Mouse (Mus musculus) regulatory T cell (primary cell): ENCODE measurements around the gene Rtl10.

Experiments
- in situ Hi-C: fragments of 300-600 bp; cut with MboI, MseI; formaldehyde crosslinking; loops from one replicate; pipeline ENCODE4 v1.15.1; 2025; ENCODE audit warnings: high pct_unique_total_duplicates

Gene Rtl10

GRCm38 (mm10) chr16:18498558-18498990, at the start of gene Rtl10, which contains the start of gene Gnb1l:
Gene Rtl10 (plus strand): TSS chr16:18498901.
Gene Gnb1l (plus strand): TSS chr16:18498713.
- in situ Hi-C loops: no loop called here

DNA sequence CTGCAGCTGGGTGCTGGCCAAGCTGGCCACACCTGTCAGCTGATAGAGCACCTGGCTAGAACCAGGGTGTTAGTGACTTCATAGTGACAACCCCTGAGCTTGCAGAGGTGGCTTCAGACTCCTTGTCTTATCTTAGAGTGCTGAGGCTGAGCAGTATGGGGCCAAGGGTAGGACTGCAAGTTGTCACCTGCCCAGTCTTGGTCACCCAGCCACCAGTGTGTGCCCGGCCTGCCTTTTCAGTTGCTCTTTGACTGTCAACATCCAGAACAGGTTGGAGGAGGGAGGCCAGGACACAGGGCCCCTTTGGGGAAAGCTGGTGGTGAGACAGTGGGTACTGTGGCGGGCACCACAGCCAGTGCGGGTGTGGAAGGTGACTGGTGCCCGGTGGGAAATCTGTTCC, 49.7 kb upstream of the Rtl10 start:
- in situ Hi-C loops: loop anchor here (5.0 kb wide), 1 partner anchor 173 kb away; the partner anchor contains the start of gene Gp1bb

GRCm38 (mm10) chr16:18451486-18452181, 47.1 kb upstream of the Rtl10 start:
- in situ Hi-C loops: no loop called here

DNA sequence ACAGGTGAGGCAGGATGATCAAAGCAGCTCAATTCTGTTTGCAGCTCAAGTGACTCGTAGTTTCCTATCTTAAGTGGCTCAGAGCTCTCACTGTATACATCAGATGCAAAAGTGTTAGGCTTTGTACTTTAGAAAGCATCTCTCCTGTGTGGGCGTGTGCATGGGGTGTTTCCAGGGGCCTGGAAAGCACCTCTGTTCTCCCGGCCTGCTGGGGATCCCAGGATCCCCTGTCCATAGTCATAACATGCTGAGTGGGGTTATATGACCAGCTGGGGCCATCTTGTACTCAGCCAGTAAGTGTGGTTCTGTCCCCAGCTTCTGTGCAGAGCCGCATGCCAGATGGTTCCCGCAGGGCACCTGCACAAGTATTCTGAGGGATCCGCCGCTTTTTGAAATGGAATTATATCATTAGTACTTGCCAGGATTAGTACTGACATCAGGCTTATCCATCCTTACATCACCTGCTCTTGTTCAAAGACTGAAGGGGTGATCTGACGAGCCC, 46.3 kb upstream of the Rtl10 start:
- in situ Hi-C loops: no loop called here

DNA sequence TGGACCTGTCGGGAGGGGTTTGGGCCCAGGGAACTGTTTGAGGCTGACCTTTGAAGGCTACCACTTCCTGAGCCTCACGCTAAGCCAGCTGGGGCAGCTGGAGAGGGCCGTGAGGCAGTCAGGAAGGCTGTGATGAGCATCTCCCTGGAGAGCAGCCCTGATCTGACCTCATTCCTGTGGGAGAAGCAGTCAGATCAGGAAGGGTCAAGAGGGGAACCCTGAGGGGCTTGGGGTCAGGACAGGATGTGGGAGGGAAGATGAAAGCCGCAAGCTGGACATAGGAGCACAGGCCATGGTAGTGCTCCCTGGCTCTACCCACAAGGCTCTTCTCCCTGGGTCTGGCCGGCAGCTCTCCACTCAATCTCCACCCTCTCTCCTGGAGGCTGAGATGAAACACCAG, 44.9 kb upstream of the Rtl10 start:
- in situ Hi-C loops: no loop called here

DNA sequence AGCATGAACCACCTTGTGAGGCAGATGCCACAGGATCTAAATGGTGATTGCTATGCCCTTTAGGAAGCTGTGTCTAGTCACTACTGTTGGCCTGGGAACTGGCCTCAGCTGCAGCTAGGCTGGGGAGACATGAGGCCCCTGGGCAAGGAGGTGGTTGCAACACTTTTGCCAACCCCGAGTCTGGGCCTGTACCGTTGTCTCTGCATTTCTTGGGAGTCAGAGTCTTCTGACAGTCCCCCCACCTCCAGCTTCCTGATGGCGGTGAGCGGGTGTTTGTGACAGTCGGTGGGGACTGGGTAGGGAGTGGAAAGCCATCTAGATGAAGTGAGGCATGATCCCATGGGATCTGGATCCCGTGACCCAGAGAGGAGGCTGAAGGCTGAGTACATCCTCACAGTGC, 43.3 kb upstream of the Rtl10 start:
- in situ Hi-C loops: no loop called here

DNA sequence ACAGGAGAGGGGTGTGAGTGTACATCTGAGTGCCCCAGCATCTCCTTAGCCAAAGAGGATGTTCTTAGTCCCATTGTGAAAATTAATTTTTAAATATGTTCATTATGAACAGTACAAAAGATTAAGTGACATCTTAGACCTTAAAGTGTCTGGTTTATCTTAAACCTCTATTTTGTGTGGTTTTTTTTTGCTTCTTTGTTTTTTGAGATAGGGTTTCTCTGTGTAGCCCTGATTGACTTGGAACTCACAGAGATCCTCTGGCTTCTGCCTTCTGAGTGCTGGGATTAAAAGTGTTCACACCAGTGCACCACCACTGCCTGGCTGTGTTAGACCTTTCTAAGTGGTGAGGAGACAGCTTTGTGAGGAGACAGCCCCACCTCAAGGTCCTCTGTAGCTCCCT, 40.0 kb upstream of the Rtl10 start:
- in situ Hi-C loops: no loop called here

DNA sequence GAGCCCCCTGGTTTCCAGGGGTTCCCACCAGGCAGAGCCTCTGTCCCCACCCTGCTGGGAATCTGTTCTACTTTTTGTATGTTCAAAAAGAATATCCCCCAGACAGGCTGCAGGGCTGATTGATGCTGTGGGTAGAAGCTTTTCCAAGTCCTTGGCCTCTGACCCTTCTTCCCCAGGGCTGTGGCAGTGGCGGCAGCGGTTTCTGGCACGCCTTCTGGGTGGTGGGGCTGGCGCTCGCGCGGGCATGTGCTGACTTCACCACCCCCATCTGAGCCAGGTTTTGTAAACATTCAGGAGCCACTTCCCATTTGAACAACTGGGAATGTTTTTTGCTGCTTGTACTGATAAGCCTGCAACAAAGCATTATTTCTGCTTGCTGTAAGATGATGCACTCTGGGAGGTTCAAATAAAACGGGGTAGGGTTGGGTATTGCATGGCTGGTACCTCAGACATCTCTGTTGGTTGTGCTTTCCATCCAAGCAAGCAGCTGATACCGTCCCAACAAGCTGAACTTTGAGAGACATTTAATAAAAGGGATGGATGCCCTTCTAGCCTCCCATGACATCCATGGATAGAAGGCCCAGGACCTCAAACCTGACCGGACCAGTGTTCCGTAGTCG, 39.3 kb upstream of the Rtl10 start:
- in situ Hi-C loops: no loop called here

GRCm38 (mm10) chr16:18459955-18460370, 38.7 kb upstream of the Rtl10 start:
- in situ Hi-C loops: no loop called here

GRCm38 (mm10) chr16:18460826-18461225, 37.9 kb upstream of the Rtl10 start:
- in situ Hi-C loops: no loop called here

GRCm38 (mm10) chr16:18462031-18462430, 36.7 kb upstream of the Rtl10 start:
- in situ Hi-C loops: no loop called here

DNA sequence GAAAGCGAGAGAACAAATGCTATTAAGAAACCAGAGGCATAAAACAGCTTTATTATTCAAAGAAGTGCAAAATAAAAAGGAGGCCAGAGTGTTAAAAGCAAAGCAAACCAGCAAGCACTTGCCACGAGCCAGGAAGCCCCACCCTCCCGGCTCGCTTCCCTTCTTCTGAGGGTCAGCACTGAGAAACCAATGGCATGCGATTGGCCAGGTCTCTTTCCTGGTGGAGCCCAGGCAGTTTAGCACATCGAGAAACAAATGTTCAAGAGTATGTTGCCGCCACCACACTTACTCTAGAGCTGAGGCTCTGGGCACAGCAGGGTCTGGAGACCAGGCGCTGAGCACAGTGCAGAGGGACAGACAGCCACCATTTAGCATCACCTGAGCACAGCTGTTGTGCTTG, 36.1 kb upstream of the Rtl10 start:
- in situ Hi-C loops: no loop called here

DNA sequence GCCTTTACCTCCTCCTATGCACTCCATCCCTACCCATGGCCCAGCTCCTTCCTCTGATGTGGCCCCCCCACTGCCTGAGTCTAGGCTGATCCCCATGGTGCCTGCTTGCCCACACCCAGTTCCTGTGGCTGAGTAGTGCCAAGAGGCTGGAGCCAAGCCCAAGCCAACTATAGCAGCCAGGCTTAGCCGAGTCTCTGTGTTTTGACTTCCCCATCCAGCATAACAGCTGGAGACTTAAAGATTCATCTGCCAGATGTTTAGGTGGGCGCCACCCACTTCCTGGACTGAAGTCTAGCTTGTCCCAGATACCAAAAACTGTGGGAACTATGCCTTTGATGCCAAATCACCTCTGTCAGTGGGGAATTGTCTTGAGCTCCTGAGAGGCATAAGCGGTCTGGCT, 34.4 kb upstream of the Rtl10 start:
- in situ Hi-C loops: no loop called here

DNA sequence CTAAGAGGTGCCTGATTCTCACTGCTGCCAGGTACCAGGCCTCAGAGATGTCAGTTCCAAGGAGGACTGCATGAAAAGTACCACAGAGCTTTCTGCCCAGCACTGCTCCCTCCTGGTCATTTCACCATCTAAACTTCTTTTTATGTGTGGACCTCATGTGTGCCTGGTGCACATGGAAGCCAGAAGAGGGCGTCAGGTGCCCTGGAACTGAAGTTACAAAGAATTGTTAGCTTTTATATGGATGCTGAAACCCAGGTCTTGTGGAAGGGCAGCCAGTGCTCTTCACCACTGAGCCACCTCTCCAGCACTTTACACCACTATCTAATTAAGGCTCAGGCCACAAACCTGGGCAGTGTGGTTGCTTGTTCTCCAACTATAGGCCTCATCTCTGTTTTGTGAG, 27.9 kb upstream of the Rtl10 start:
- in situ Hi-C loops: no loop called here

GRCm38 (mm10) chr16:18471381-18471955, 27.2 kb upstream of the Rtl10 start:
- in situ Hi-C loops: no loop called here

DNA sequence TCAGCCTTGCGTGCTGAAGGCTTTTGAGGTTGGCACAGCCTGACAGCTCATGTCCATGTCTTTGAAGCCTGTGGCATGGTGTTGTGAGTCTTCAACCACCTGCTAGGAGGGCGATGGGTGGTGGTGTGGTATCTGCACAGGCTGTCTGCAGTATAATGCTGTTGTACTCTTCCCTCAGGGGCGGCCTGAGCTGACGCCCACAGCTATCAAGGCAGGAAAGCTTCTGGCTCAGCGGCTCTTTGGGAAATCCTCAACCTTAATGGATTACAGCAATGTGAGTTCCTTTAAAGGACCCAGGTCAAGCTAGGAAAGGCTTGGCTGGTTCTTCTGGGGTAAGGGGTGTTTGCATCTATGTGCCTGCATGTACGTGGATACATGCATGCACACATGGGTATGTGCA, 26.7 kb upstream of the Rtl10 start:
- in situ Hi-C loops: no loop called here

- in situ Hi-C loops: no loop called here
Observed at GRCm38 (mm10) chr16:18472416-18472815, 26.3 kb upstream of the Rtl10 start.

DNA sequence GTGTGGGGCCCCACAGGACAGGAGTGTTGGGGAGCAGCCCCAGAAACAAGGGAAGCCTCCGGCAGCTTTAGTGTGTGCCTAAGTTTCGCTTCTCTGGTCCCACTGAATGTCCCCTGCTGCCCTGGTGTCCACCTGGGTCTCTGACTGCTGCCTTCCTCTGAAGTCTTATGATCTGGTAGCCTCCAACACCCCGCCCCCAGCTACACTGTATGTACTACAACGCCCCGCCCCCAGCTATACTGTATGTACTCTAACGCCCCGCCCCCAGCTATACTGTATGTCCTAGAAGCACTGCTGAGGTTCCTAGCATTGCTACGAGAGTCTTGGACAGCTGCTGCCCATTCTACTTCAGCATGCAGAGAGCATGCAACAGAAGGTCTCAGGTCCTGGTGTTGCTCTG, 25.7 kb upstream of the Rtl10 start:
- in situ Hi-C loops: no loop called here

GRCm38 (mm10) chr16:18474021-18474420, 24.7 kb upstream of the Rtl10 start:
- in situ Hi-C loops: no loop called here

DNA sequence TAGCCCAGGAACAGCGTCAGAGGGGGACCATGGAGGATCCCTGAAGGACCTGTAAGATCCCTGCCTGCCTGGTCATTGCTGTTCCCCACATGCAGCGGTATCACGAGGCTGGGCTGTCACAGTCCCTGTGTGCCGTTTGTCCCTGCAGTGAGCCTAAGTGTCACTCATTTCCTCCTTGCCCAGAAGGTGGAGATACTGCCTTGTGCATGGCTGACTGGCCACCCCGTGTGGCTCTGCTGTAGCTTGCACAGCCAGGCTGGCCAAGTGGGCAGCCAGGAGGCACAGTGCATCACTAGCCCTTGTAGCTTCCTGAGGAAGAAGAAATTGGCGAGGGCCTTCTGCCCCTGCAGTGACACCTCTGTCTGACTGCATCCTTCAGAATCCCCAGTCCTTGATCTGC, 20.7 kb upstream of the Rtl10 start:
- in situ Hi-C loops: no loop called here

DNA sequence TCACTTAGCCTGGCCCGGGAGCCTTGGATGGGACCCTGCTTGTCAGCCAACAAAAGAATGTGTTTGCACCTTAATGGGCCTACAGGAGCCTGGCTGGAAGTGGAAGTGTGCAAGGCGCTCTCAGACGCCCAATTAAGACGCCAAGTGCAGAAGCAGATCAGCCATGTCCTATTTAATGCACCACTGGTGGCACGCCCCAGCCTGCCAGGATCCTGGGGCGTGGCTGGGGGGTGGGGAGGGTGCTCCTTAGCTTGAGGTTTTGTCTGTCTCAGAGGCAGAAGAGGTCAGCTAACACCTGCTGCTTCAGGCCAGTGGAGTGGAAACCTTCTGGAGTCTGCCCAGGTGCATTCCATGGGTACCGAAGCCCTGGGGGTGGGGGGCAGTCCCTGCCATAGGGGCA, 19.0 kb upstream of the Rtl10 start:
- in situ Hi-C loops: no loop called here

GRCm38 (mm10) chr16:18480933-18481485, 17.7 kb upstream of the Rtl10 start:
- in situ Hi-C loops: no loop called here

DNA sequence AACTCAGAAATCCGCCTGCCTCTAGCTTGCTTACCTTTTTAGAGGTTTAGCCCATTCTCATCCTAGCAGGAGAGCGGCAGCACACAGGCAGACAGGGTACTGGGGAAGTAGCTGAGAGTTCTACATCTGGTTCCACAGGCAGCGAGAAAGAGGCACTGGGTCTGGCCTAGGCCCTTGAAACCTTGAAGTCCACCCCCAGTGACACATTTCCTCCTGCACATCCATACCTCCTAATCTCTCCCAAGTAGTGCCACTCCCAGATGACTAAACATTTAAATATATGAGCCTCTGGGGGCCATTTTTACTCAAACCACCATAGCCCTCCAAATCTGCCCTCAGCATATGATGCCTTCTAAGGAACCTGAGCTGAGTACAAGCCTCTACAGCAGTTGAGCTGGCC, 16.3 kb upstream of the Rtl10 start:
- in situ Hi-C loops: no loop called here
